Mouse (Mus musculus) liver, adult 2 months (tissue): ENCODE results near the gene Vmn1r188.
"Not testable (repeated sequence)": the region's sequence is repeated elsewhere in the genome, so short reads cannot be mapped to it uniquely, and the experiment has no call there.

Experiments
- CTCF ChIP-seq: fragments of 200-500 bp; IDR thresholded peaks from 2 replicates; pipeline ENCODE4 v1.5.1; 2011; ENCODE audit warnings: low read depth, low read length, control low read depth
- POLR2A ChIP-seq: fragments of 200-500 bp; IDR thresholded peaks from 2 replicates; pipeline ENCODE4 v1.6.1; 2011; ENCODE audit warnings: low read length, control low read depth; ENCODE audit not compliant: insufficient read depth; ENCODE audit errors: extremely low read depth

- not testable (repeated sequence) for TF ChIP-seq CTCF, POLR2A
These were observed at the start of gene Vmn1r188 for GRCm38 (mm10) chr13:22084140-22084539.
